Mouse (Mus musculus) megakaryocyte, adult 5-6 weeks (primary cell): Measurements from ENCODE around the gene Lmntd2. TPM values are rescaled to one million over a fixed set of nuclear protein-coding genes. Genes with fewer than 3 reads are reported as not detected.
"Not testable (repeated sequence)": the region's sequence is repeated elsewhere in the genome, so short reads cannot be mapped to it uniquely, and the experiment has no call there.

Experiments
- ATAC-seq: 2 replicates; pipeline ENCODE4 v1.8.0; 2016; ENCODE audit warnings: mild to moderate bottlenecking, inconsistent platforms; ENCODE audit not compliant: poor library complexity, severe bottlenecking
- total RNA-seq, 2 experiments: library from RNA; stranded (forward) in 1 of 2; stranded (reverse) in 1 of 2; fragments of 153-499, 151-499 nt in 1 of 2; fragments of 221-1000, 200-1000 nt in 1 of 2; gene quantifications; 2 replicates each; pipeline versions ENCODE4 v1.2.3 to v1.2.4; 2015 to 2017

The Lmntd2 gene
- 0.36 TPM in 1 of 2 replicates, not detected in the other for total RNA-seq (2015)
- 0.04 TPM in 1 of 2 replicates, not detected in the other for total RNA-seq (2017)

DNA sequence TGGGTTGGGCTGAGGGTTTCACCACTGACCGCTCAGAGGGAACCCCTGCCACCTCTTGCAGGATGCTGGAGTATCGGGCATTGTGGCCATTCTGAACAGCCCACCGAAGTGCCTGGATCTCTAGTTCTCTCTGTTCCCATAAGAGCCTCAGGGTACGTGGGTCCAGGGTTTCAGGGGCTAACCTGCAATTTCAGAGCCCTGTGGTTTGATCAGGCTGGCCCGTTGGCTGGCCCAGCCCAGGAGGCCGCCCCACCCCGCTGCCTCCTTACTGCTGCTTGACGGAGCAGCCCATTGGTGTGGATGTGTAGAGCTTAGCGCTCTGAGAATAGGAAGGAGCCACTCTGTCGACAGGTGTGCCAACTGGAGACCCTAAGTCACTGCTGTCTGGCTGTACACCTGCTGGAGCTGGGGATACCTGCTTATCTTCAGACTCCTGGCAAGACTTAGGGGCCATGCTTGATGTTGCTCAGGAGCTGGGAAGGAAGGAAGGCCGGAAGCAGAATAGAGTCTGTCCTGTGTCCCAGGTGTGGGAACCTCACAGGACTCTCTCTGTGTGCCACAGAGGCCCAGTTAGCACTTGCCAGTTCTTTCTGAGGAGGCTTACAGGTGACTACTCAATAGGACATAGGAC lies at the start of gene Lmntd2:
Gene Lmntd2 (minus strand): TSS at position 476 of the 631 bp plus-strand sequence.
- no peak for ATAC-seq

DNA sequence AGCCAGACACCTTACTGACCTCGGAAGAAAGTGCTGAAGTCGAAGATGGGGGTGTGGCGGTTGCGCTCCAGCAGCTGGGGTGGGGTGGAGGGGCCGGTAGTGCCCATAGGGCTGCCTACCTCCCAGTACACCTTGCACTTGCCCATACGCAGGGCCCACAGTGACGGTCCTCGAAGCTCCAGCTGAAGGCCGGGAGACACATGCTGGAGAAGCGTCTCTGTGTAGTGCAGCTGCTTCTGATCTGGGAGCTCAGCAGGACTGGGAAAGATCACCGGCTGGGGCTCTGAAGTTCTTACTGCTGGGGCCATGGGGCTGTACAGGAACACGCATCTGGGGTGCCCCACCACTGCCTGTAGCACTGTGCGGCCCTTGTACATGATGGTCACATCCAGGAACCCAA lies 49.8 kb upstream of the Lmntd2 start:
- ATAC-seq = no peak

DNA sequence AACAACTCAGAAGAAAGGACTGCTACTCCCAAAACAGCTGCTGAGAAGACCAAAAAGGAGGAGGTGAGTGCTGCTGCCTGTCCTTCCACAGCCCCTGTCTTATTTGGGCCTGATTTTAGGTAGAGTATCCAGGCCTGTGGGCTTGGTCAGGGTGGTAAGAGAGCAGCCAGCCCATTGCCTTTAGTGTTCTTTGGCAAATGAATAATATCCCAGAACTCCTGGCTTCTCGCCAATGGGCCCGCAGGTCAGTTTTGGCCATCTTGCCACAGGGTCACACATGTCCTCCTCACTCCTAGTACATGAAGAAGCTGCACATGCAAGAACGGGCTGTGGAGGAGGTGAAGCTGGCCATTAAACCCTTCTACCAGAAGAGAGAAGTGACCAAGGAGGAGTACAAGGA lies 47.6 kb upstream of the Lmntd2 start:
- no peak for ATAC-seq

DNA sequence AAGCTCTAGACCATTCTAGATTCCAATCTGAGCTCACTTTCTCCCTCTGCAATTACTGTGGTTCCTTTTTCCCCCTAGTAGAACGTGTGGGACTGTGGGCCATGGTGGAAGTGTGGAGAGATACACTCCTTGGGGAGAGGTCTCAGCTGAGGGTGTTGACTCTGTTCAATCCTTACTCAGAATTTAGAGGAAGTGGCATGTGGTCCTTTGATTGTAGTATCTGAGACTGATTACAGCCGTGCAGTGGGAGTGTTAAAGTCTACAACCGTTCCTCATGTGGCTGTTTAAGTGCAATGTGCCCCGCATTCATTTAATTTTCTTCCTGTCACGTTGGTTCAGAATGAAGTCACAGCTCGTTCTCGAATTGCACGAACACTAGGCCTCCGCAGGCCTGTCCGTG lies 42.3 kb upstream of the Lmntd2 start:
- ATAC-seq = no peak

DNA sequence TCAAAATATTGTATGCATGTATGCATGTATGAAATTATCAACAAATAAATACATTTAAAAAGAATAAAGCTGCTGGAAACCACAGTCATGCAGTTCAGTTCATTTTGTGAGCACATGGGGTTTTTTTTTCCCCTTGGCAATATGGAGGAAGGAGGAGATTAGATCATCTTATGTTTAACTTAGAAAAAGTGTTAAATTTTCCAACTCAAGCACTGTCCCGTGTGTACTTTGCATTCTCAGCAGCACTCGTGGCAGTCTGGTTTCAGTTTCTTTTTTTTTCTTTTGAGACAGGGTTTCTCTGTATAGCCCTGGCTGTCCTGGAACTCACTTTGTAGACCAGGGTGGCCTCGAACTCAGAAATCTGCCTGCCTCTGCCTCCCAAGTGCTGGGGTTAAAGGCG lies 36.6 kb upstream of the Lmntd2 start:
- not testable (repeated sequence) for ATAC-seq

DNA sequence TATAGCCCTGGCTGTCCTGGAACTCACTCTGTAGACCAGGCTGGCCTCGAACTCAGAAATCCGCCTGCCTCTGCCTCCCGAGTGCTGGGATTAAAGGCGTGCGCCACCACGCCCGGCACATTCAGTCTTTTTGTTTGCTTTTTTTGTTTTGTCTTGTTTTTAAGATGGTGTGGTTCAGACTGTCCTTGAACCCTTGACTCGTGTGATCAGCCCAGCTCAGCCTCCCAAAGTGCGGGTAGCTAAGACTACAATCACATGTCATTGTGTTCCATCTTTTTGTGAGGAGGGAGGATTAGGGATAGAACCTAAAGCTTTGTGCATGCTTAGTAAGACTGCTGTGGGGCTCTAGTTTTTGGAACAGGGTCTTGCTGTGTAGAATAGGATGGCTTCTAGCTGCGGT lies 17.7 kb upstream of the Lmntd2 start:
- ATAC-seq = no peak

DNA sequence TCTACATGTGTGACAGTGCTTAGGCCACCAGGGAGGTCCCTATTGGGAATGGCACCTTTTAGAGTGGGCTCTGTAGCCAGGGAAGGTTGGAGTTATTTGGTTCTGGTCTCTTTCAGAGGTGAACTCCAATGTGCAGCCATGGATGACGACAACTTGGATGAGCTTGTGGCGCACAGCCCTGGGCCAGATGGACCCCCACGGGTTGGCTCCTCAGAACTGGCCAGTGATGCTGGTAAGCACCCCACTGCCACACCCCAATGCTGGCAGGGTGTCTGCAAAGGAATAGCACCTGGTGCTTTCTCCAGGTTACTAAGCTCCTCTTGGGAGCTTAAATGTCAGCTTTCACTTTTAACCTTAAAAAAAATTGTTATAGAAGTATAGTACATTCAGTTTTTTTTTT lies 17.2 kb upstream of the Lmntd2 start:
- no peak for ATAC-seq

DNA sequence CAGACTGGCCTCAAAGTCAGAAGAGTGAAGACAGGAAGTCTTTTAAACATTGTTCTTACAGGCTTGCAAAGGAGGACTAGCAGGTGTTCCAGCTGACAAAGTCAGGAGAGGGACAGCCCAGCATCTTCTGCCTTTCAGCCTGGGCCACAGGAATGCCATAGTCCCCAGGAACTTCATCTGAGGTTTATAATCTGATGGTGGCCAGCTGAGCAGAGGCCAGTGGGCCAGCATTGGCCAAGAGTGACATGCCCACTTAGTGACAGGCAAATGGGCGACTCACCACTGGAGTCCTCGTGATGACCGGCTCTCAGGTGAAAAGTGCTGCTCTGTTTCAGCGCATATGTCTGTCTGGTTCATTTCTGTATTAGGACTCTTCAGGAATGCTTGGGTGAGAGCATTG lies 16.7 kb upstream of the Lmntd2 start:
- ATAC-seq = no peak

DNA sequence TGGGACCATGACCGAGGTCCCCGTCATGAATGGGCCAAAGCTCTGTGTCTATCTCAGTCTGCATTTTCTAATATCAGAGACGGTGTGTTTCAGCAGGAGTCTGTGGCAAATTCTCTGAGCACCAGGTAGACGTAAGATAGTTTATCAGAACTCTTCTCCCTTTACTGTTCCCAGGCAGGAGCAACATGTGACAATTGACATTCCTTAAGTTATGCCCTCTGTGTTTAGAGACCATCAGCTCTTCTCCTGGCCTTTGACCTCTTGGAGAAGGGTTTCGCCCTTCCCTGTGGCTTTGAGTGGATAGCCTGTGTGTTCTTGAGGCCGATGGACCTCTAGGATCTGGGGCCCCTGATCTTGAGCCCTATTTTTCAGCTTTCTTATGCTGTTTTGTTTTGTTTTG lies 15.8 kb upstream of the Lmntd2 start:
- ATAC-seq = no peak

DNA sequence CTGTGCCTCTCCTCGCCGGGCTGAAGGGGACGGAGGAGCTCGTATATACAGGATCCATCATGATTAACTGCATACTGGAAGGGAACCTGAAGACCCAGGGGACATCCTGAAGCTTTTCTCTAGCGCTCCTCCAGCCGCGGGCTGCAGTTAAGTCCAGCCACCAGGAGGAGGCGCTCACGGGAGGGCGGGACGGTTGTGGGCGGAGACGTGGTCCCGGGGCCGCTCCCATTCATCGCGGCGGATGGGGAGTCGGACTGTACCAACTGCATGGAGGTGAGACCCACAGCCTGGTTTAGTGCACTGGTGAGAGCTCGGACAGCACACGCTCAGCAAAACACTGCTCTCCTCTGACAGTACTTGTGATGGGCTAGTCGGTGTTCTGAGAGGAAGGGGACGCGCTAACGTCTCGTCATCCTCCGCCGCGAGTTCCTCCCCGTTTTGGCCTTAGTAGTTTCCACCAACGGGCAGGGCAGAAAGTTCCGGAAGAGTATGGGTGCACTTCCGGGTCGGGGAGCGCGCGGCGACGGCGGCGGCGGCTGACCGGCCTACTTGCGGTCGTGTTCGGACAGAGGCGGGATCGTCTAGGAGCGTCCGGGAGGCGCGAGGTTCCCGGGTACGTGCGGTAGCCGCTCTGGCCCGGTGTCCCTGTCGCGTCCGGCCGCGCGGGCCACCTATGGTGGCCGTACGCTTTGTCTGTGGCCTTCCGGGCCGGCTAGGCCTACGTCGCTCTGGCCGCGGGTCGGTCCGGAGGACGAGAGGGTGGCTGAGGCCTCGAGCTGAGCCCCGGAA lies 14.6 kb upstream of the Lmntd2 start, which contains the start of gene Phrf1:
Gene Phrf1 (plus strand): TSS at position 506 of the 789 bp plus-strand sequence.
- ATAC-seq = peak; percentile 97

DNA sequence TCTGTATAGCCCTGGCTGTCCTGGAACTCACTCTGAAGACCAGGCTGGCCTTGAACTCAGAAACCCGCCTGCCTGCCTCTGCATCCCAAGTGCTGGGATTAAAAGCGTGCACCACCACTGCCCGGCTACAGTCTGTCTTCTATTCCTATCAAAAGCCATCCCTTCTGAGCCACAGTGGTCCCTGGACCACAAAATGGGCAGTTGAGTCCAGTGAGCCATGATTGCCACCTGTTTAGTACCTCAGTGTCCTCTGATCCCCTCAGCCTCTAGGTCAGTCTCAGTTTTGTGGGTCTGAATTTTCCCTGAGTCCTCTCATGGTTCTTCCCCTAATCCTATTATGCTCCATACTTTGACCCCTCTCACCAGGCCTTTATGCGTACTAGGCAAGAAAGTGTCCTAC lies 13.9 kb upstream of the Lmntd2 start:
- ATAC-seq = no peak

DNA sequence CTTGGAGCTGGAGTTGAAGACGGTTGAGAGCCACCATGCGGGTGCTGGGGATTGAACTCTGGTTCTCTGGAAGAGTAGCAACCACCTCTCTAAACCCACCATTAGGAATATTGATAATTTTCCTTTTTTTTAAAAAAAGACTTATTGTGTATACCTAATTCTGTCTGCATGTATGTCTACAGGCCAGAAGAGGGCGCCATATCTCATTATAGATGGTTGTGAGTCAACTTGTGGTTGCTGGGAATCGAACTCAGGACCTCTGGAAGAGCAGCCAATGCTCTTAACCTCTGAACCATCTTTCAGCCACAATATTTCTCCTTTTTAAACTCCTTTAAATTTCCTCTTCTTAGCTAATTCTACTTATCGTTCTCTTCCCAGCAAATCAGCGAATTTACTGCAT lies 12.7 kb upstream of the Lmntd2 start:
- ATAC-seq = no peak

DNA sequence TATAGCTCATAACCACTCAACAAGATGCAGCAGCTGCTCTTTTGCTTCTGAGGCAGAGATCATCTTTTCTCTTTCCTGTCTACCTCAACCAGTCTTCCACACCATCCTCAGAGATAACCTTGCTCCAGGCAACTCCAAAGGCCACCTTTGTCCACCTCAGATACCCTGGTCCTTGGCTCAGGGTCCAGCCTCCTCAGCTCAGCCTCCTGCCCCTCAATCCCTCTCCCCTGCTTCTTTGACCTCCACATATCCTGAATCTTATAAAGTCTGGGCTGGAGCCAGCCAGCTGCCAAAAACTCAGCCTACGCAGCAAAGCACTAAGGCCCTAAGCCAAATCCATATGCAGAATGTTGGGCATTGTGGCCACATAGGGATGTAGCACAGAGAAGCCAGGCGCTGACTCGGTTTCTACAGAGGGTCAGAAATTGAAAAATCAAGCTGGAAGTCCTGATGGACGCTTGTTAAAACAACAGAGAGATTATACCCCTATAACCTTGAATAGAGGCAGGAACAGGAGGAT lies 8.9 kb upstream of the Lmntd2 start:
- no peak for ATAC-seq

DNA sequence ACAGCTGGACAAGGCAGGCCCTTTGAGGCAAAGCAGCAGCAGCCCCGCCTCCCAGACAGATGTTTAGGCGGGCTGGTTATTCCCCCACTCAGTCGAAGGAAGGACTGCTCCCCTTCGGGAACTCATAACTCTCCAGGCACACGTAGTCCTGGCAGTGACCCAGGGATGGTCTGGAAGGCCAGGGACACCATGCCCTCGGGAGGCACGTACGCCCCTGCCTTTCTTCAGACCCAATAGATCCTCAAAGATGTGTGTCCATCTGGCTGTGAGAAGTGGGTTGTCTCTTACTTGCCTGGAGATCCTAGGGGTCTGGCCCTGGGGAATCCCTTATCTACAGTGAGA lies 8.2 kb upstream of the Lmntd2 start:
- ATAC-seq = no peak

DNA sequence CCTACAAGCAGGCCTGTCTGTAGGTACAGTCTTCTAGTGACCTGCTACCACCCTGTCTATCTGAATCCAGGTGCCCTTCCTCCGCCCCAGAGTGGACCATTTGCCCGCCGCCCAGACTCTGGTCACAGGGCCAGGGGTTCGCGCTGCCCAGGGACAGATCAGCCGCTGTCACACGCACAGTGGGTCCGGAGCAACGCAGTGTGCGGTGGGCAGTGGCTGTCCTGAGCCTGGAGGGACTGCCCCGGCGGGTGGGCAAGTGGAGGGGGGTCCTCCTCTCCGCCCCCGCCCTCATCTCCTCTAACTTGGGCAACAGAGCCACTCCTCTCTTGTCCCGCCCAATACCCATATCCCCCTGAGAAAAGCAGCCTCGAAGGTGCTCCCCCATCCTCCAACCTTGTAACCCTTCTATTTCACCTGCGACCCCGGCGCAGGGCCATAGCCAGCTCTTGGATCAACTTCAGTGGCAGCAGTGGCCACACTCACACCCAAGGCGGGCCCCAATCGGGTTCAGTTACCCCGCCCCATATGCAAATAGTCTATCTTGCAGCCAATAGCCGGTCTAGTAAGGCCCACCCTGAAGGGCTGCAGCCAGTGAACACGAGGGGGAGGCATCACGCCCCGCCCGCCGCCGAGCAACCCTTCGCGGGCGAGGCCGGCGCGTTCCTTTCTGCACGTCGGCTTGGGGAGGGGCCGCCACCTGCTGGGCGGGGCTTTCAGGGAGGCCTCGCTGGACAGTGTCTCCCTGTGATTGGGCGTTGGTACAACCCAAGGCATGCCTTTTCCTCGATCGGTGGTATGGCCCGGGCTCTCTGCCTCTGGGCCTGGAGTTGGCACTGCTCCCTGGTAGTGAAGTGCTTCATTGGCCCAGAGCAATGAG lies 7.6 kb upstream of the Lmntd2 start:
- ATAC-seq = peak; percentile 95

DNA sequence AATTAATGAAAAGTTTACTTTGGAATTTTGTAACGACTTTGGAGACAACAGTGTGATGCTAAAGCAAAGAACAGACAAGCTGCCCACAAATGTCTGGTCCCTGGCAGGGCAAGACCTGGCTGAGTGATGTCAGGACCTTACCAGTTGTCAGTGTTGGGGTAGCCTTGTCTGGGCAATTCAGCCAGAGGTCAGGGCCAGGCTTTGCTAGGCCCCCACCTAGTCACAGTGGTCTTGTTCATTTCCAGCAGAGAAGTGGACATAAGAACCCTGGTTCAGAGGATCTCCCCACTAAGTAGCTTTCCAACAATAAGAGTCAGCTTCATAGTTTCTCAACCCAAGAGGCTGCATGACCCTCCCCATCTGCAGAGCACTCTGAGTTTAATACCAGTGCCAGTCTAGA lies 6.5 kb upstream of the Lmntd2 start:
- no peak for ATAC-seq

DNA sequence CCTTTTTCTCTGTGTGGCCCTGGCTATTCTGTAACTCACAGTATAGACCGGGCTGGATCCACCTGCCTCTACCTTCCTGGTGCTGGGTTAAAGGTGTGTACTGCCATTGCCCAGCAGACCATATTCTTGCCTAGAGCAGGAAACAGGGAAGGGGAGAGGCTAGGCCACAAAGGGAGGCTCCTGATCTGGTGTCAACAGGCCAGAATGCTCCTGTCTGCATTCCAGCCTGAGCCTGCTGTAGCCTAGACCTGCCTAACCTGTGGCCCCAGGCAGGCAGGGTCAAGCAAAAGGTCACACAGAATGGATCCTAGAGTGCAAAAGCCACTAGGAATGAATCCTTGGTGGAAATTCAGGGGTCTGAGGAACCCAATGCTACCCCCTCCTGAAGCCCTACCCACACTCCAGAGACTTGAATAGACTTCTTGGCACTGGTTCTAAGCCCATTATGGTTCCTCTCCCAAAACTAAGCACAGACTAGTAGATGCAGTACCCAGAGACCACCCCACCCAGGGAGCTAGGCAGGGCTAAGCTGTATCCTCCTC lies 5.7 kb upstream of the Lmntd2 start:
- no peak for ATAC-seq

DNA sequence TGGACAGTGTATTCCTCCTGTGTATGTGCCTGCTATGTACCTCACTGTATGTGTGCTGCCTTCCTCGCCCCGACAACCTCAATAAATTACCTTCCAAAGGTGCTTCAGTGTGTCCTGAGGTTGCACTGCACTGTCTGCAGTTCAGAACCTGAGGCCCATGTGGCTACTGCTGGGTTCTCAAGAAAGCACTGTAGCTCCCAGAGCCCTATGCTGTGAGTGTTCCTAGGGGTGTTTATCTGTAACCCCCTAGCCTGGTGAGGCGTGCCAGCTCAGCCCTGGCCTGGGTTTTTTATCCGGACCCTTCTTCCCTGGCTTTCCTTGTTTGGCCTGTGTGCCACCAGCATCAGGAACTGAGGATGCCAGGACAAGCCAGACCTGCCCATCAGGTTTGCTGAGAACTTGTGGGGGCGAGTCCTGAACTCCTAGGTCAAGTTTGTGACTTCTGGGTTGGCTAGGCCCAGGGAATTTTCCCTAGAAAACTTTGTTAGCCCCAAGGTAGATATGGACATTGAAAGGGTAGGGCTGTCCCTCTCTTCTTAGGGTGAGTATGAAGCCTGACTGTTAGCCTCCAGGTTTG lies 4.8 kb upstream of the Lmntd2 start:
- ATAC-seq = no peak

DNA sequence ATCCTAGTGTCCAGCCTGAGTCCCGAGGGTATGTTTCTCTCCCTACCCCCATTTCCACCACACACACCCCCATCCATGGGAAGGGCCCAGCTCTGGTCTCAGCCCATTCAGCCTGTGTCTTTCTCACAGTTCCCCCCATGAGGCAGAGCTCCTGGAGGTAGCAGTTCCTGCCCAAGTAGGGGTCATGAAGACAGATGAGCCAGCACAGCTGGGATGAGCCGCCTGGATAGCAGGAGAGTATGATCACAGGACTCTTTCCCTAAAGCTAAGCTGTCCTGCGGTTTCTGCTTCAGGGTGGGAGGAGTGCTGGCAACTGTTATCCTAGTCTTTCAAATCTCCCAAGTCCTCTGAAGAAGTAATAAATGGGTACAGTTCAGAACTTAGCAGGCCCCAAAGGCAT lies 4.3 kb upstream of the Lmntd2 start:
- ATAC-seq = no peak

DNA sequence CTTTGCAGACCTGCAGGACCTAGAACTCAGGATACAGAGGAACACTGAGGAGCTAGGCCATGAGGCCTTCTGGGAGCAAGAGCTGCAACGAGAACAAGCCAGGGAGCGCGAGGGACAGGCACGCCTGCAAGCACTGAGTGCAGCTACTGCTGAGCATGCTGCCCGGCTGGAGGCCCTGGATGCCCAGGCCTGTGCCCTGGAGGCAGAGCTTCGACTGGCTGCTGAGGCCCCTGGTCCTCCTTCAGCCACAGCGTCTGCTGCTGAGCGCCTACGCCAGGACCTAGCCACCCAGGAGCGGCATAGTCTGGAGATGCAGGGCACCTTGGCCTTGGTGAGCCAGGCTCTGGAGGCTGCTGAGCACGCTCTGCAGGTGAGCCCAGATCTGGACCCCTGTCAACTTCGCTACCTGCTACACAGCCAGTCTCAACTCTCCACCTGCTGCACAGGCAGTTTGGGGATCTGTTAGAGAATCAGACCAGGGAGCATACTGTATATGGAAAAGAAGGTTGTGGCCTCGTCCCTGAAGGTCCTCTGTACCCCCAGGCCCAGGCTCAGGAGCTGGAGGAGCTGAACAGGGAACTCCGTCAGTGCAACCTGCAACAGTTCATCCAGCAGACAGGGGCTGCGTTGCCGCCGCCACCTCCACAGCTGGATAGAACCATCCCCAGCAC lies 3.6 kb upstream of the Lmntd2 start:
- no peak for ATAC-seq
